Mouse (Mus musculus): ENCODE data around the gene Rtl3. TPM values are rescaled to one million over a fixed set of nuclear protein-coding genes. Genes with fewer than 3 reads are reported as not detected.

Rtl3 gene
- polyA plus RNA-seq (2015; fragmentation: Nextera tagmentation; extraction: Ambion mirVana): 0.76 and 2.0 TPM in 2 replicates

DNA sequence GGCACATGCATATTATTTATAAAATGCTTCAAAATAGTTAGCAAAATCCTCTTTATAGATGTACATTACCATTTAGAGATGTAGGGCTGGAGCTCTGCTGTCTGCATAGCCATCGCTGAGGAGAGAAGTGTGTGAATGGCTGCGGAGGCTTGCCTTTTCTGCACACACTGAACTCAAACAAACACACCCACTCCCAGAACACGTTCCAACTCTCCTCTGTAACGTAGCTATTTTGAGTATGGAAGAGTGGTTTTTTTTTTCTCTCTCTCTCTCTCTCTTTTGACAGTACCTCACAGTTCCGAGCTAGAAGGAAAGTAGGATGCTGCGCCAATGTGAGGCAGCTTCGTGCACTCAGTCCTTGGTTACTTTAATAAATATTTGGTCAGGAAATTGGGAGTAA, at the start of gene Rtl3:
Gene Rtl3 (minus strand): TSS at position 236 of the 400 bp plus-strand sequence.
- Histone ChIP-seq H3K27ac (ENCODE audit: low read length) (no peak within 1 kb of the TSS), H3K4me3 (replicated peaks; ENCODE audit: low read length) (no peak within 1 kb of the TSS), H3K9ac (replicated peaks; ENCODE audit: low read depth, low read length) (no peak within 1 kb of the TSS), H3K27me3 (replicated peaks; ENCODE audit: control insufficient read depth, insufficient read depth, low read length) (no peaks in the 10 kb centered on the region), H3K9me3 (ENCODE audit: control insufficient read depth, low read length) (no peaks in the 10 kb centered on the region), H3K36me3 (ENCODE audit: control insufficient read depth, insufficient read depth) (no peaks in the 10 kb centered on the region), H3K4me1 (replicated peaks; ENCODE audit: control insufficient read depth, insufficient read depth, low read length) (no peaks in the 10 kb centered on the region), H3K4me2 (ENCODE audit: low read length) (no peak within 1 kb of the TSS)
- no peak for ATAC-seq
- 58% methylated on average over 7 of the region's 7 CpGs for WGBS

GRCm38 (mm10) chrX:106872315-106872714, 31.9 kb upstream of the Rtl3 start:
- no peak for ATAC-seq
- Histone ChIP-seq H3K9ac (replicated peaks; ENCODE audit: low read depth, low read length) (no peak overlapping the region), H3K36me3 (ENCODE audit: control insufficient read depth, insufficient read depth) (no peaks in the 10 kb centered on the region), H3K4me3 (replicated peaks; ENCODE audit: low read length) (no peak overlapping the region), H3K4me2 (ENCODE audit: low read length) (no peak overlapping the region), H3K4me1 (replicated peaks; ENCODE audit: control insufficient read depth, insufficient read depth, low read length) (no peaks in the 10 kb centered on the region), H3K27ac (ENCODE audit: low read length) (no peak overlapping the region), H3K27me3 (replicated peaks; ENCODE audit: control insufficient read depth, insufficient read depth, low read length) (no peaks in the 10 kb centered on the region; the same call in 1 of the 2 replicates), H3K9me3 (ENCODE audit: control insufficient read depth, low read length) (no peaks in the 10 kb centered on the region)
- 46% methylated on average over 4 of the region's 4 CpGs for WGBS

DNA sequence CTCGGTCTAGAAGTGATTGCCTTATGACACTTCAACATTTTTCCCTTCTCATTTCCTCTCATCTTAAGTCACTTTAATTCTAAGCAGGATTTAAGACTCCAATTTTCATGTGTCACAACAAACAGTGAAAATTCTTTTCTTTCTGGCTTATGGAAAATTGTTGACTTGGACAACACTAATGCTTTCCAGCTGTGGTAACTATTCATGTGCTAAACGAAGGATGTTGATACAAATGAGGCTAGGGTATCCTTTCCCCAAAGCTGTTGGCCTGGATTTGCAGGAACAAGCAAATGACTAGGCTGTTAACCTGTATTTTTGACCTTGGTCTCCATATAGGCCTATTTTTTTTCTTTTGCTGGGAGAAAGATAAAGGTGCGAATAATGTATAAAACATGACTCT, 31.4 kb upstream of the Rtl3 start:
- H3K36me3 ChIP-seq (ENCODE audit: control insufficient read depth, insufficient read depth): no peaks in the 10 kb centered on the region
- H3K27me3 ChIP-seq (replicated peaks; ENCODE audit: control insufficient read depth, insufficient read depth, low read length): no peaks in the 10 kb centered on the region; the same call in 1 of the 2 replicates
- 35% methylated on average over 3 of the region's 3 CpGs for WGBS
- no peaks in the 10 kb centered on the region for H3K4me1 ChIP-seq (replicated peaks; ENCODE audit: control insufficient read depth, insufficient read depth, low read length)
- no peak overlapping the region for H3K4me3 ChIP-seq (replicated peaks; ENCODE audit: low read length)
- ATAC-seq: no peak
- no peaks in the 10 kb centered on the region for H3K9me3 ChIP-seq (ENCODE audit: control insufficient read depth, low read length)
- H3K9ac ChIP-seq (replicated peaks; ENCODE audit: low read depth, low read length): no peak overlapping the region
- H3K27ac ChIP-seq (ENCODE audit: low read length): no peak overlapping the region
- no peak overlapping the region for H3K4me2 ChIP-seq (ENCODE audit: low read length)

- WGBS: 25% methylated on average over 3 of the region's 3 CpGs
- Histone ChIP-seq H3K27me3 (replicated peaks; ENCODE audit: control insufficient read depth, insufficient read depth, low read length) (no peaks in the 10 kb centered on the region; the same call in 1 of the 2 replicates), H3K9me3 (ENCODE audit: control insufficient read depth, low read length) (no peaks in the 10 kb centered on the region), H3K4me1 (replicated peaks; ENCODE audit: control insufficient read depth, insufficient read depth, low read length) (no peaks in the 10 kb centered on the region), H3K4me2 (ENCODE audit: low read length) (no peak overlapping the region), H3K36me3 (ENCODE audit: control insufficient read depth, insufficient read depth) (no peaks in the 10 kb centered on the region), H3K27ac (ENCODE audit: low read length) (no peak overlapping the region), H3K4me3 (replicated peaks; ENCODE audit: low read length) (no peak overlapping the region), H3K9ac (replicated peaks; ENCODE audit: low read depth, low read length) (no peak overlapping the region)
- ATAC-seq: peak; percentile 75
Measured at GRCm38 (mm10) chrX:106871426-106871825, 31.0 kb upstream of the Rtl3 start.

- H3K4me1 ChIP-seq (replicated peaks; ENCODE audit: control insufficient read depth, insufficient read depth, low read length): no peaks in the 10 kb centered on the region
- no peaks in the 10 kb centered on the region for H3K36me3 ChIP-seq (ENCODE audit: control insufficient read depth, insufficient read depth)
- H3K9ac ChIP-seq (replicated peaks; ENCODE audit: low read depth, low read length): no peak overlapping the region
- WGBS: 96% methylated on average over 3 of the region's 3 CpGs
- no peaks in the 10 kb centered on the region for H3K9me3 ChIP-seq (ENCODE audit: control insufficient read depth, low read length)
- ATAC-seq: no peak
- no peaks in the 10 kb centered on the region for H3K27me3 ChIP-seq (replicated peaks; ENCODE audit: control insufficient read depth, insufficient read depth, low read length)
- H3K27ac ChIP-seq (ENCODE audit: low read length): no peak overlapping the region
- no peak overlapping the region for H3K4me2 ChIP-seq (ENCODE audit: low read length)
- no peak overlapping the region for H3K4me3 ChIP-seq (replicated peaks; ENCODE audit: low read length)
Measured at GRCm38 (mm10) chrX:106853523-106854300, 13.3 kb upstream of the Rtl3 start.

- Histone ChIP-seq H3K9me3 (ENCODE audit: control insufficient read depth, low read length) (no peaks in the 10 kb centered on the region), H3K27ac (ENCODE audit: low read length) (no peak overlapping the region), H3K4me3 (replicated peaks; ENCODE audit: low read length) (no peak overlapping the region), H3K36me3 (ENCODE audit: control insufficient read depth, insufficient read depth) (no peaks in the 10 kb centered on the region), H3K4me2 (ENCODE audit: low read length) (no peak overlapping the region), H3K9ac (replicated peaks; ENCODE audit: low read depth, low read length) (no peak overlapping the region), H3K4me1 (replicated peaks; ENCODE audit: control insufficient read depth, insufficient read depth, low read length) (no peaks in the 10 kb centered on the region), H3K27me3 (replicated peaks; ENCODE audit: control insufficient read depth, insufficient read depth, low read length) (no peaks in the 10 kb centered on the region)
- 52% methylated on average over 5 of the region's 5 CpGs for WGBS
- no peak for ATAC-seq
Measured at GRCm38 (mm10) chrX:106839591-106839990, 853 bp downstream of the Rtl3 start.

DNA sequence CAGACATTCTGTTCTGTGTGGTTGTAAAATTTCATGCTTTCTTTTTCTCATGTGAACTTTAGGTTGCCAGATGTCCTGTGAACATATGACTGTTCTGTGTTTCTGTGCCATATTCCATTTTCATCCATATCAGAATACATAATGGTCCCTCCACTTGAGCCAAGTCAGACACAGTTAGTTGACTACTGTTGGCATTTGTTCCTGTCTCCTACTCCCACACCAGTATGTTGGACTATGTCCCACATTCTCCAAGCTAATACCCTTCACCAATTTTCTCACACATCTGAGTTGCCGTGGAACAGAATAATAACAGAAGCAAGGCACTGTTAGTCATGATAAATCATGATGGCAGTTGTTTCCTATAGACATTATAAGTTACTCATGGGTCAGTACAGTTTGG, 9.9 kb downstream of the Rtl3 start:
- no peak overlapping the region for H3K4me3 ChIP-seq (replicated peaks; ENCODE audit: low read length)
- H3K4me1 ChIP-seq (replicated peaks; ENCODE audit: control insufficient read depth, insufficient read depth, low read length): no peaks in the 10 kb centered on the region
- no peaks in the 10 kb centered on the region for H3K36me3 ChIP-seq (ENCODE audit: control insufficient read depth, insufficient read depth)
- WGBS: 67% methylated on average over 1 of the region's 1 CpGs
- no peaks in the 10 kb centered on the region for H3K9me3 ChIP-seq (ENCODE audit: control insufficient read depth, low read length)
- H3K4me2 ChIP-seq (ENCODE audit: low read length): no peak overlapping the region
- H3K27me3 ChIP-seq (replicated peaks; ENCODE audit: control insufficient read depth, insufficient read depth, low read length): no peaks in the 10 kb centered on the region
- no peak overlapping the region for H3K27ac ChIP-seq (ENCODE audit: low read length)
- ATAC-seq: no peak
- H3K9ac ChIP-seq (replicated peaks; ENCODE audit: low read depth, low read length): no peak overlapping the region

- Histone ChIP-seq H3K4me1 (replicated peaks; ENCODE audit: control insufficient read depth, insufficient read depth, low read length) (no peaks in the 10 kb centered on the region), H3K4me3 (replicated peaks; ENCODE audit: low read length) (no peak overlapping the region), H3K4me2 (ENCODE audit: low read length) (no peak overlapping the region), H3K27me3 (replicated peaks; ENCODE audit: control insufficient read depth, insufficient read depth, low read length) (no peaks in the 10 kb centered on the region), H3K9me3 (ENCODE audit: control insufficient read depth, low read length) (no peaks in the 10 kb centered on the region), H3K36me3 (ENCODE audit: control insufficient read depth, insufficient read depth) (no peaks in the 10 kb centered on the region), H3K9ac (replicated peaks; ENCODE audit: low read depth, low read length) (no peak overlapping the region), H3K27ac (ENCODE audit: low read length) (no peak overlapping the region)
- WGBS: 48% methylated on average over 7 of the region's 7 CpGs
- ATAC-seq: no peak
Measured at GRCm38 (mm10) chrX:106809560-106810226, 30.8 kb downstream of the Rtl3 start.

- Histone ChIP-seq H3K9ac (replicated peaks; ENCODE audit: low read depth, low read length) (no peak overlapping the region), H3K4me3 (replicated peaks; ENCODE audit: low read length) (no peak overlapping the region), H3K9me3 (ENCODE audit: control insufficient read depth, low read length) (no peaks in the 10 kb centered on the region), H3K27me3 (replicated peaks; ENCODE audit: control insufficient read depth, insufficient read depth, low read length) (no peaks in the 10 kb centered on the region), H3K36me3 (ENCODE audit: control insufficient read depth, insufficient read depth) (no peaks in the 10 kb centered on the region), H3K27ac (ENCODE audit: low read length) (no peak overlapping the region), H3K4me1 (replicated peaks; ENCODE audit: control insufficient read depth, insufficient read depth, low read length) (no peaks in the 10 kb centered on the region), H3K4me2 (ENCODE audit: low read length) (no peak overlapping the region)
- ATAC-seq: no peak
- 38% methylated on average over 2 of the region's 2 CpGs for WGBS
Measured at GRCm38 (mm10) chrX:106804387-106804786, 36.1 kb downstream of the Rtl3 start.
